Comparison of ENCODE assay signal across 26 mouse cellular contexts in genomic region chr4:83306879-83307278, GRCm38 (mm10). TPM values are rescaled to one million over a fixed set of nuclear protein-coding genes. Genes with fewer than 3 reads are reported as not detected.
A peak's percentile ranks its signal among the peaks of the same experiment; 100 is the strongest.
DNase-seq lines count a peak whose midpoint lies in the region; ATAC-seq and TF ChIP-seq lines count a peak whose summit lies in the region.
"Had no signal": no experiment of that assay in that cellular context is flagged by ENCODE, and none has a peak within 500 bp of the region (broad histone marks: within the 10 kb centered on the region; RNA-seq: fewer than 3 reads in every experiment).

No protein-coding gene starts in this region.

- TF ChIP-seq EP300 in lung, postnatal 0 days (IDR thresholded peaks at IDR 0.05): no peak
- TF ChIP-seq EP300 in MEL (IDR thresholded peaks at IDR 0.05; ENCODE audit: low read depth in 1 of 2, low read length in 2 of 2): no peak

- no peaks in the 10 kb centered on the region for H3K36me3 ChIP-seq in lung, postnatal 0 days (ENCODE audit: insufficient read depth, low read length)
- peaks cover 0 to 5% of the 10 kb centered on the region in 2 experiments; a peak in 2 of 4 replicates for H3K36me3 ChIP-seq in MEL (ENCODE audit: control insufficient read depth in 1 of 2, insufficient read depth in 2 of 2, low read length in 2 of 2)
- H3K36me3 ChIP-seq: forebrain, embryonic 12.5 days; liver, embryonic 12.5 days; neural tube, embryonic 12.5 days had no signal

- no peaks in the 10 kb centered on the region for H3K27me3 ChIP-seq in lung, postnatal 0 days (replicated peaks; ENCODE audit: insufficient read depth, low read length)
- no peaks in the 10 kb centered on the region for H3K27me3 ChIP-seq in MEL (ENCODE audit: control insufficient read depth in 1 of 2, insufficient read depth in 2 of 2, low read length in 2 of 2)
- H3K27me3 ChIP-seq in cerebellum, adult 2 months (ENCODE audit: control insufficient read depth, insufficient read depth, low read length): no peaks in the 10 kb centered on the region
- H3K27me3 ChIP-seq: forebrain, embryonic 12.5 days; liver, embryonic 12.5 days; neural tube, embryonic 12.5 days had no signal

- no peak overlapping the region for H3K4me3 ChIP-seq in lung, postnatal 0 days (ENCODE audit: low read depth, low read length)
- no peak overlapping the region for H3K4me3 ChIP-seq in MEL (ENCODE audit: control insufficient read depth in 1 of 2, insufficient read depth in 1 of 2, low read depth in 2 of 2, low read length in 2 of 2)
- no peak overlapping the region for H3K4me3 ChIP-seq in cerebellum, adult 2 months (replicated peaks; ENCODE audit: insufficient read depth, low read depth, low read length)
- H3K4me3 ChIP-seq: erythroblast, embryonic 14.5 days; forebrain, embryonic 12.5 days; layer of hippocampus, adult 2 months; liver, embryonic 12.5 days; neural tube, embryonic 12.5 days had no signal

- no peak for DNase-seq in lung, postnatal 0 days (ENCODE audit: low spot score)
- no peak for DNase-seq in lung, postnatal 4 days
- peak; percentile 58 for DNase-seq in MEL (ENCODE audit: low read depth, low spot score)
- DNase-seq in cerebellum, adult 2 months: no peak
- no peak for DNase-seq in adrenal gland, postnatal 25 days
- DNase-seq: adrenal gland, adult 8-10 months; cerebellum, adult 11-12 months; cerebellum, postnatal 10 days; forebrain, postnatal 0 days; gastrocnemius, postnatal 10 days; kidney, adult 2 months; kidney, postnatal 36 days; left cerebral cortex, postnatal 4 days; liver, postnatal 0 days; lung, postnatal 14 days; thymus, adult 2 months; thymus, postnatal 36 days had no signal

- no peaks in the 10 kb centered on the region; the same call in 1 of the 2 replicates for H3K79me2 ChIP-seq in MEL (ENCODE audit: control insufficient read depth, insufficient read depth, low read length, poor library complexity)

- peaks cover 6% of the 10 kb centered on the region; the same call in 1 of the 2 replicates for H3K4me1 ChIP-seq in lung, postnatal 0 days (ENCODE audit: insufficient read depth, low read depth, low read length)
- peaks cover 0 to 4% of the 10 kb centered on the region in 2 experiments; a peak in 2 of 4 replicates for H3K4me1 ChIP-seq in MEL (ENCODE audit: control insufficient read depth in 1 of 2, insufficient read depth in 2 of 2, low read length in 2 of 2)
- no peaks in the 10 kb centered on the region for H3K4me1 ChIP-seq in cerebellum, adult 2 months (ENCODE audit: control insufficient read depth, insufficient read depth, low read length)
- H3K4me1 ChIP-seq: liver, embryonic 12.5 days had no signal

- H3K9ac ChIP-seq in lung, postnatal 0 days (replicated peaks; ENCODE audit: low read depth): no peak overlapping the region
- H3K9ac ChIP-seq in MEL (ENCODE audit: control insufficient read depth, low read depth, low read length, poor library complexity, severe bottlenecking): no peak overlapping the region
- H3K9ac ChIP-seq: forebrain, embryonic 12.5 days; forebrain, postnatal 0 days; liver, embryonic 12.5 days; liver, postnatal 0 days; neural tube, embryonic 12.5 days had no signal

- no peak for TF ChIP-seq RAD21 in MEL (IDR thresholded peaks at IDR 0.05; ENCODE audit: low read depth, low read length)

- ATAC-seq in lung, postnatal 0 days: no peak
- ATAC-seq in granulocyte monocyte progenitor cell, adult 5-6 weeks (replicated peaks; ENCODE audit: poor library complexity, severe bottlenecking): peak; percentile 29
- ATAC-seq: forebrain, postnatal 0 days; hindbrain, embryonic 16.5 days; liver, embryonic 12.5 days; liver, postnatal 0 days; midbrain, embryonic 16.5 days had no signal

- H3K27ac ChIP-seq in lung, postnatal 0 days (ENCODE audit: low read length): peak overlapping the region; percentile 71
- no peak overlapping the region for H3K27ac ChIP-seq in MEL (ENCODE audit: control insufficient read depth, low read depth, low read length)
- no peak overlapping the region for H3K27ac ChIP-seq in cerebellum, adult 2 months (ENCODE audit: insufficient read depth, low read length)
- H3K27ac ChIP-seq: forebrain, embryonic 12.5 days; layer of hippocampus, adult 2 months; liver, embryonic 12.5 days; neural tube, embryonic 12.5 days had no signal

- TF ChIP-seq POLR2A in MEL (IDR thresholded peaks at IDR 0.05; ENCODE audit: control insufficient read depth in 1 of 2, insufficient read depth in 1 of 2, low read depth in 1 of 2, low read length in 2 of 2, poor library complexity in 1 of 2): no peak
- no peak for TF ChIP-seq POLR2A in cerebellum, adult 2 months (IDR thresholded peaks at IDR 0.05; ENCODE audit: borderline replicate concordance, insufficient read depth, low read length)

- no peaks in the 10 kb centered on the region for H3K9me3 ChIP-seq in lung, postnatal 0 days (ENCODE audit: low read length)
- no peaks in the 10 kb centered on the region for H3K9me3 ChIP-seq in MEL (replicated peaks; ENCODE audit: insufficient read depth, low read length)
- H3K9me3 ChIP-seq: forebrain, embryonic 12.5 days; liver, embryonic 12.5 days; neural tube, embryonic 12.5 days had no signal

- no peak overlapping the region for H3K4me2 ChIP-seq in lung, postnatal 0 days (replicated peaks; ENCODE audit: low read depth, low read length)
- H3K4me2 ChIP-seq: forebrain, embryonic 12.5 days; liver, embryonic 12.5 days; midbrain, embryonic 11.5 days; neural tube, embryonic 12.5 days had no signal

- 67% methylated on average over 7 of the region's 7 CpGs for WGBS in lung, postnatal 0 days
- 92% methylated on average over 7 of the region's 7 CpGs for WGBS in cerebellum, adult 2 months

- TF ChIP-seq CTCF in lung, postnatal 0 days (IDR thresholded peaks at IDR 0.05): no peak
- no peak for TF ChIP-seq CTCF in MEL (IDR thresholded peaks at IDR 0.05 in 2 of 3, conservative IDR thresholded peaks at IDR 0.05 in 1 of 3; ENCODE audit: control insufficient read depth in 1 of 3, insufficient read depth in 1 of 3, low read depth in 2 of 3, low read length in 3 of 3, poor library complexity in 1 of 3, severe bottlenecking in 1 of 3)
- TF ChIP-seq CTCF in cerebellum, adult 2 months (IDR thresholded peaks at IDR 0.05; ENCODE audit: borderline replicate concordance, insufficient read depth, low read depth, low read length): no peak

TF ChIP-seq in MEL, 35 proteins besides CTCF, POLR2A, EP300 and RAD21:
- TF ChIP-seq SIN3A (IDR thresholded peaks at IDR 0.05; ENCODE audit: low read length): peak; percentile 31; the same call in 1 of the 2 replicates
- TF ChIP-seq MAZ (IDR thresholded peaks at IDR 0.05; ENCODE audit: low read depth, low read length): no peak
- TF ChIP-seq MXI1 (IDR thresholded peaks at IDR 0.05; ENCODE audit: low read depth, low read length): 0 out of 2 replicates have a peak, but pooled peaks have one; percentile 32
TF ChIP-seq in MEL: peak in this region for 2.

RNA-seq across cellular contexts. Expression of gene Ttc39b, which starts 17.2 kb away (rescaled TPM):
- 6.7 and 7.5 TPM in 2 replicates for polyA plus RNA-seq in lung, postnatal 0 days (2015; fragmentation: Nextera tagmentation; extraction: Ambion mirVana)
- 11.3 and 16.1 TPM in 2 replicates for total RNA-seq in MEL (2012; rRNA removed)
- polyA plus RNA-seq in MEL (2012; ENCODE audit: insufficient read depth in 1 of 2, insufficient read length in 2 of 2, low read depth in 1 of 2, low replicate concordance in 2 of 2, missing spikeins in 1 of 2): 100 to 1,000 TPM in 1 of 2 experiments, 10 to 100 TPM in 1; 21.1 to 109 TPM
- total RNA-seq in granulocyte monocyte progenitor cell, adult 5-6 weeks (2014; fragmentation: Nextera tagmentation): 0.19 TPM in 1 of 2 replicates, not detected in the other
- 0.26 and 1.6 TPM in 2 replicates for total RNA-seq in granulocyte monocyte progenitor cell, adult 5-6 weeks (2017)
- 23.7 and 24.3 TPM in 2 replicates for polyA plus RNA-seq in cerebellum, adult 2 months (2012; rRNA removed)
- 16.7 and 19.6 TPM in 2 replicates for total RNA-seq in adrenal gland, postnatal 25 days (2021)
